20 mouse cellular contexts compared by ENCODE assay signal in genomic region chr11:94985822-94986221, GRCm38 (mm10). TPM values are rescaled to one million over a fixed set of nuclear protein-coding genes. Genes with fewer than 3 reads are reported as not detected.
"Had no signal": no experiment of that assay in that cellular context is flagged by ENCODE, and none has a peak within 500 bp of the region (broad histone marks: within the 10 kb centered on the region; RNA-seq: fewer than 3 reads in every experiment).

No protein-coding gene starts in this region.

- H3K9me3 ChIP-seq: midbrain, embryonic 10.5 days; midbrain, embryonic 12.5 days; neural tube, embryonic 13.5 days; neural tube, embryonic 15.5 days; stomach, embryonic 15.5 days had no signal

- H3K4me2 ChIP-seq: lung, embryonic 14.5 days; midbrain, embryonic 12.5 days; neural tube, embryonic 13.5 days; neural tube, embryonic 15.5 days; stomach, embryonic 15.5 days had no signal

- H3K36me3 ChIP-seq: midbrain, embryonic 10.5 days; midbrain, embryonic 12.5 days; neural tube, embryonic 13.5 days; neural tube, embryonic 15.5 days; stomach, embryonic 15.5 days had no signal

- DNase-seq: lung, postnatal 10 days; midbrain, embryonic 14.5 days; right cerebral cortex, adult 18-20 months; right cerebral cortex, postnatal 25 days; right cerebral cortex, postnatal 4 days; spleen, adult 18-20 months; thymus, adult 18-20 months had no signal

- H3K4me3 ChIP-seq: midbrain, embryonic 10.5 days; midbrain, embryonic 12.5 days; myocyte; neural tube, embryonic 13.5 days; neural tube, embryonic 15.5 days; stomach, embryonic 15.5 days had no signal

- H3K9ac ChIP-seq: lung, embryonic 14.5 days; midbrain, embryonic 12.5 days; neural tube, embryonic 13.5 days; neural tube, embryonic 15.5 days; stomach, embryonic 15.5 days had no signal

- H3K27me3 ChIP-seq: midbrain, embryonic 12.5 days; neural tube, embryonic 13.5 days; neural tube, embryonic 15.5 days; stomach, embryonic 15.5 days had no signal

- H3K27ac ChIP-seq: midbrain, embryonic 10.5 days; midbrain, embryonic 12.5 days; neural tube, embryonic 13.5 days; neural tube, embryonic 15.5 days had no signal

RNA-seq across cellular contexts. Expression of gene Sgca, which starts 9.7 kb away (rescaled TPM):
- total RNA-seq: megakaryocyte, adult 5-6 weeks; megakaryocyte-erythroid progenitor cell, adult 5-6 weeks had no signal
- polyA plus RNA-seq: lung, embryonic 14.5 days; midbrain, embryonic 12.5 days; midbrain, embryonic 14.5 days; neural tube, embryonic 13.5 days had no signal

RNA-seq across cellular contexts. Expression of gene Hils1, which starts 18.4 kb away (rescaled TPM):
- total RNA-seq: megakaryocyte, adult 5-6 weeks; megakaryocyte-erythroid progenitor cell, adult 5-6 weeks had no signal
- polyA plus RNA-seq: lung, embryonic 14.5 days; lung, embryonic 16.5 days; midbrain, embryonic 10.5 days; midbrain, embryonic 12.5 days; midbrain, embryonic 14.5 days; midbrain, embryonic 16.5 days; neural tube, embryonic 11.5 days; neural tube, embryonic 13.5 days; neural tube, embryonic 15.5 days; stomach, embryonic 15.5 days; thymus, postnatal 0 days had no signal

RNA-seq across cellular contexts. Expression of gene Col1a1, which starts 49.8 kb away (rescaled TPM):
- total RNA-seq: megakaryocyte-erythroid progenitor cell, adult 5-6 weeks had no signal
